Mouse (Mus musculus) midbrain, embryonic 16.5 days (tissue): ENCODE measurements around the gene Gm26965. TPM values are rescaled to one million over a fixed set of nuclear protein-coding genes. Genes with fewer than 3 reads are reported as not detected.

Experiments used
- ATAC-seq: fragments of 200-750 bp; cut with Nextera tagmentation; 2 replicates; pipeline ENCODE4 v1.8.0; 2017; ENCODE audit warnings: moderate TSS enrichment
- H3K27ac ChIP-seq: fragments of 300-500 bp; sonication (generic); 2 replicates; pipeline ENCODE4 v1.5.1; 2014; ENCODE audit warnings: mild to moderate bottlenecking, low read length, mixed read lengths
- H3K27me3 ChIP-seq: fragments of 300-500 bp; sonication (generic); 2 replicates; pipeline ENCODE4 v1.6.1; 2014; ENCODE audit warnings: low read depth, low read length, mixed read lengths; ENCODE audit not compliant: control insufficient read depth, insufficient read depth
- H3K36me3 ChIP-seq: fragments of 300-500 bp; sonication (generic); 2 replicates; pipeline ENCODE4 v1.6.1; 2014; ENCODE audit warnings: mild to moderate bottlenecking, low read length, moderate library complexity, mixed read lengths; ENCODE audit not compliant: control insufficient read depth, insufficient read depth
- H3K4me1 ChIP-seq: fragments of 300-500 bp; sonication (generic); 2 replicates; pipeline ENCODE4 v1.6.1; 2014; ENCODE audit warnings: mild to moderate bottlenecking, low read length, mixed read lengths; ENCODE audit not compliant: control insufficient read depth, insufficient read depth
- H3K4me2 ChIP-seq: fragments of 300-500 bp; sonication (generic); 2 replicates; pipeline ENCODE4 v1.6.1; 2014; ENCODE audit warnings: mild to moderate bottlenecking, low read length, mixed read lengths
- H3K4me3 ChIP-seq: fragments of 300-500 bp; sonication (generic); 2 replicates; pipeline ENCODE4 v1.5.1; 2014; ENCODE audit warnings: low read depth, mild to moderate bottlenecking, low read length, moderate library complexity, mixed read lengths
- H3K9ac ChIP-seq: fragments of 300-500 bp; sonication (generic); 2 replicates; pipeline ENCODE4 v1.6.1; 2014; ENCODE audit warnings: low read depth, low read length, mixed read lengths
- H3K9me3 ChIP-seq: fragments of 300-500 bp; sonication (generic); replicated peaks from 2 replicates; pipeline ENCODE4 v1.6.1; 2014; ENCODE audit warnings: mild to moderate bottlenecking, low read length, mixed read lengths; ENCODE audit not compliant: control insufficient read depth, poor library complexity, severe bottlenecking
- WGBS: fragments of 180-500 bp; shearing (Covaris S2); extraction: QIAGEN DNeasy Blood & Tissue Kit; methylation state at CpG from one replicate; pipeline ENCODE4 v1.1.7; 2014; 5-methylcytosine and 5-hydroxymethylcytosine counted together
- polyA plus RNA-seq: library from polyadenylated mRNA; unstranded; fragments of >200 nt; fragmentation: Nextera tagmentation; extraction: Ambion mirVana; gene quantifications from 2 replicates; pipeline ENCODE4 v1.2.1, GENCODE M21; 2015

Gm26965 gene
- 0.40 and 0.50 TPM in 2 replicates for polyA plus RNA-seq

DNA sequence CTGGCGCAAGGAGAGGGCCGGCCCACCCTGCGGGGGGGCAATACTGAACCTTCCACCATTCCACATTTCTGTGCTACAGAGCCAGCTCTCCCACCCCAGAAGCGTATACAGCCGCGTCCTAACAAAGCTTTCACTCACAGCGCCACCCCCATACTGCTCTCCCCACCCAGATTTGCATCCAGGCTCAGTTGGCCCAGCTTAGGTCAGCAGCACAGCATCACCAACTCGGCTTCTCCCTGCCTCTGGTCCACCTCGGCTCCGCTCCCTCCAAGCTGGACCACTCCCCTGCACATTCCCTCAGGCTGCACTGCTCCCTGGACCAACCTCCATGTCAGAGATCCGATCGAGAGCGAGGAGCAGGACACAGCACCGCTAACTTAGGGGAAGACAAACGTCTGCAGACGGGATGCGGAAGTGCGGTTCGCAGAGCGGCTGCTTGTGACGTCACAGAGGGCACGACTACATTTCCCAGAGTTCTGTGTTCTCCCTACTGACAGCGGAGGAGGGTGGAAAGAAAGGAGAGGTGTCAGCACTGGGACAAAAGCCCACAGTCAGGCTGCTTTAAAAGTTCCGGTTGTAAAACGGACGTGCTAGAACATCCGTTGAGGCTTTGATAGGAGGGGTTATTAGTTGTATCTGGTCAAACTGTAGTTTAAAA lies at the start of gene Gm26965, which contains the start of gene Zfp87:
Gene Gm26965 (minus strand): TSS at position 399 of the 658 bp plus-strand sequence.
Gene Zfp87 (minus strand): TSS at position 425 of the 658 bp plus-strand sequence.
- under 1% methylated on average over 27 of the region's 27 CpGs for WGBS
- Histone ChIP-seq H3K4me2 (peak within 1 kb of the TSS; percentile 88), H3K4me3 (peak within 1 kb of the TSS; percentile 76), H3K9me3 (no peaks in the 10 kb centered on the region), H3K27ac (peak within 1 kb of the TSS; percentile 61), H3K9ac (peak within 1 kb of the TSS; percentile 81), H3K4me1 (peaks cover 25% of the 10 kb centered on the region), H3K27me3 (no peaks in the 10 kb centered on the region), H3K36me3 (no peaks in the 10 kb centered on the region)
- peak; percentile 99 for ATAC-seq

DNA sequence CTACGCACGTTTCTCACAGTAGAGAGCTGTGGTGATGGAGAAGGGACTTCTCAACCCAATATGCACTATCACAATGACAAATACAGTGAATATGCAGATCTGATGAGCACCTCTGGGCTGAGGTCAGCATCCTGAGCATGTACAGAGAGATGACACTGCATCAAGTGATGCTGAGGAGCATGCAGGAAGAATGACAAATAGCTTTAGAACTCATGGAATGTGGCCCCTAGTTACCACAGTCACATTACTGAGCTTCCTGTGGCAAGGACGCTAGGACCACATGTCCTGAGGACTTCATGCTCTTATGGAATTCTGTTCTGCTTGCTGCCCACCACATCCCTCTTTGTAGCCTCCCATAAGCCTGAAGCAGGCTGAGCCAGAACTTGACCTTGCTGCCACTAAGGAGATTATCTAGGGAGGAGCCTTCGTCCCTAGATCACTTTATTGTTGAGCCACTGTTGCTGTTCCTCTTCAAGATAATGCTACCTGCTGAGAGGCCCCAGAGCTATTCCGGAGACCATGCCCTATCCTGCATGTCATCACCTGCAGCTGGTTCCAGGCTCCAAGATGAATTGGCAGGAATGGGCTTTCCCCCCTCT lies 46.7 kb upstream of the Gm26965 start:
- Histone ChIP-seq H3K4me3 (no peak overlapping the region), H3K4me1 (no peaks in the 10 kb centered on the region), H3K9ac (no peak overlapping the region), H3K9me3 (no peaks in the 10 kb centered on the region), H3K27ac (no peak overlapping the region), H3K4me2 (no peak overlapping the region), H3K36me3 (no peaks in the 10 kb centered on the region), H3K27me3 (no peaks in the 10 kb centered on the region)
- no peak for ATAC-seq
- 67% methylated on average over 5 of the region's 5 CpGs for WGBS

DNA sequence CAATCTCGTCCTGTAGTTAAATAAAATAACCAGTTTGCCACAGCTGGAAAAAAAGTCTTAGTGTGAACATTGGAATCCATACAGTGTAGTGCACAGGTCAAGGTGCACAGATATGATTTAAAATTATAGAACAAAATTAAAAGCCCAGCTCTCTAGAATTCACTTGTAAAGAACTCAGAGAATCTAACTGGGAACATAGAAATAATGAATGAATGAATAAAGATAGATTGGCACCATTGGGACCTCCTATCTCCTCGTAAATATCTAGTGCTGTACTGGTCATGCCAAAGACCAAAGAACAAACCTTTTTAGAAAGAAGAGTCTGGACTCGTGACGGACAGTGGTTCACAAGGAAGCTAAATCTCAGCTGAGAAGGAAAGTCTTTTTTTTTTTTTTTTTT lies 27.8 kb upstream of the Gm26965 start, which contains the start of gene Zfp748:
Gene Zfp748 (minus strand): TSS at position 101 of the 400 bp plus-strand sequence.
- H3K36me3 ChIP-seq: no peaks in the 10 kb centered on the region
- peak within 1 kb of the TSS; percentile 67 for H3K4me3 ChIP-seq
- 77% methylated on average over 4 of the region's 4 CpGs for WGBS
- no peaks in the 10 kb centered on the region for H3K27me3 ChIP-seq
- H3K4me1 ChIP-seq: peaks cover 24% of the 10 kb centered on the region
- peak within 1 kb of the TSS; percentile 79 for H3K4me2 ChIP-seq
- peak within 1 kb of the TSS; percentile 82 for H3K9ac ChIP-seq
- no peaks in the 10 kb centered on the region for H3K9me3 ChIP-seq
- ATAC-seq: no peak
- H3K27ac ChIP-seq: peak within 1 kb of the TSS; percentile 69

DNA sequence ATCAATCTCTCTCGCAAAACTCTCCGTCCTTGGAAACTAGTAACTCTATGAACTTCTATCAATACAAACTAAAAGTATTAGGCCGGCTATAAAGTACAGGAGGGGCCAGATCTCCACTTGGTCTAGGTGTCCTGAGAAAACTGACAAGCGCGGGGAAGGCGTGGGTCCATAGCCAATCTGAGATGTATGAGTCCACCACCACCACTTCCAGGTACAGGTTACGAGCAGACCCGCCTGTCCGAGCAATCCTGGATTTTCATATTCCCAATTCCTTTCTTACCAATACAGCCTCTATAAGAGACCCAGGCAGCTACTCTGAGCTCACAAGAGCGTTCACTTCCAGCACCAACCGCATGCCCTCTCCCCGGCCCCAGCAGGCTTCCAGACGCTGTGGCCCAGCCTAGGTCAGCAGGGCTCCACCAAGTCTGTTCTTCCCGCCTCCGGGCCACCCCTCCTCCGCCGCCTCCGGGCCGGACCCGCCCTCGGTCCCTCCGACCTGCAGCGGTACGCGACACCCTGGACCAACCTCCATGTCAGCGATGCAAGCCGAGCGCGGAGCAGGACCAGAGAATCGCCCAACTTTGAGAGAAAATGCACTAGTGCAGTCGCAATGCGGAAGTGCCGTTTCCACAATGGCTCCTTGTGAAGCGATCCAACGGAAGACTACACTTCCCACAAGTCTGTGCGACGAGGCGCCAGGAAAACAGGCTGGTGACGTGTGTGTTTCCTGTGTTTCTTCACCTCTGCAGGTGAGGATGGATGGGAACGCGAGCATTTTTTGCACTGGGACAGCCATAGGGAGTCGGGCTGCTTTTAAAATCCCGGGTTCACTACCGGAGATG lies 26.8 kb upstream of the Gm26965 start:
- Histone ChIP-seq H3K9ac (peak overlapping the region; percentile 82), H3K9me3 (no peaks in the 10 kb centered on the region), H3K27me3 (no peaks in the 10 kb centered on the region), H3K4me3 (peak overlapping the region; percentile 67), H3K4me2 (peak overlapping the region; percentile 79), H3K27ac (peak overlapping the region; percentile 69), H3K36me3 (no peaks in the 10 kb centered on the region), H3K4me1 (peaks cover 24% of the 10 kb centered on the region)
- ATAC-seq: peak; percentile 99
- under 1% methylated on average over 44 of the region's 44 CpGs for WGBS

DNA sequence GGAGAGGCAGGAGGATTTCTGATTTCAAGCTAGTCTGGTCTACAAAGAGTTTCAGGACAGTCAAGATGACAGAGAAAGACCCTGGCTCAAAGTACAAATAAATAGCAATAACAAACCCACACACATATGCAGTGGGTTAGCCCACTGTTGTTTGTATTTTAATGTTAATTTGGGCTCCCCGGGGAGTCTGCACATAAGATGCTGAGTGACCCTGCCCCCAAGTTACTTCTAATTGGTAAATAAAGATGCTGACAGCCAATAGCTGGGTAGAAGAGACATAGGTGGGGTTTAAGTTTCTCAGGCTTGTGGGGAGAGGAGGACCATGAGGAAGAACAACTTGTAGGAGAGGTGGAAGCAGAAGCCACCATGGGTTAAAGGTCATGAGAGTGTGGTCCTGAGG lies 20.0 kb upstream of the Gm26965 start:
- 81% methylated on average over 1 of the region's 1 CpGs for WGBS
- Histone ChIP-seq H3K27ac (no peak overlapping the region), H3K4me3 (no peak overlapping the region), H3K27me3 (no peaks in the 10 kb centered on the region), H3K9ac (no peak overlapping the region), H3K4me1 (peaks cover 5% of the 10 kb centered on the region; the same call in 1 of the 2 replicates), H3K4me2 (no peak overlapping the region), H3K36me3 (peaks cover 25% of the 10 kb centered on the region), H3K9me3 (no peaks in the 10 kb centered on the region)
- ATAC-seq: no peak

DNA sequence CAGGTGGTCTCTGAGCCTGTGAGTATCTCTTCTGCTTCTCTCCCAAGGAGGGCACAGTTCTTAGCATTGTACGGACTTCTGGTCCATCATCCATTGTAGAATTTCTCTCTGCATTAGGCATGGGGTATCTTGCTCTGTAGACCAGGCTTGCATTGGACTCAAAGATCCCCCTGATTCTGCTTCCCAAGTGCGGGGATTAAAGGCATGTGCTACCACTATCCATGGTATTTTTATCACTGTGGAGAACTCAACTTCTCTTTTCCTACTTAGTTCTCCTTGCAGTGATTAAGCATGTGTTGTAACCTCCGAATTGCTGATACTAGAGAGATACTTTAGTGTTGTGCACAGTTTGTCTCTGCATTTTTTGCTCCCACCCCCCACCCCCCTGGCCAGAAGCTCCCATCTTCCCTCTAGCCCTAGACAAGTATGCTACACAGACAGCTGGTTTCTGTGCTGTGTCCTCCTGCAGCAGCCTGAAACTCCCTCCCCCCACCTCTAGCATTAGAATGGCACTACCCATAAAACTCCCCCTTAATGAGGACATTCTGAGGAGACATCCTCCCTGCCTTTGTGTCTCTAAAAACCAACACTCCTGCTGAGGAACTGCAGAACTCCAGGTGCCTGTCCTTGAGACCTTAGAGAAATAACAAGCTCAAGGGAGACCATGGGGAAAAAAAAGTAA lies 1.2 kb upstream of the Gm26965 start:
- Histone ChIP-seq H3K9ac (no peak overlapping the region), H3K27ac (no peak overlapping the region), H3K9me3 (no peaks in the 10 kb centered on the region), H3K4me3 (no peak overlapping the region), H3K4me2 (no peak overlapping the region), H3K27me3 (no peaks in the 10 kb centered on the region), H3K36me3 (no peaks in the 10 kb centered on the region), H3K4me1 (peaks cover 25% of the 10 kb centered on the region)
- no peak for ATAC-seq
- WGBS: 77% methylated on average over 3 of the region's 3 CpGs

DNA sequence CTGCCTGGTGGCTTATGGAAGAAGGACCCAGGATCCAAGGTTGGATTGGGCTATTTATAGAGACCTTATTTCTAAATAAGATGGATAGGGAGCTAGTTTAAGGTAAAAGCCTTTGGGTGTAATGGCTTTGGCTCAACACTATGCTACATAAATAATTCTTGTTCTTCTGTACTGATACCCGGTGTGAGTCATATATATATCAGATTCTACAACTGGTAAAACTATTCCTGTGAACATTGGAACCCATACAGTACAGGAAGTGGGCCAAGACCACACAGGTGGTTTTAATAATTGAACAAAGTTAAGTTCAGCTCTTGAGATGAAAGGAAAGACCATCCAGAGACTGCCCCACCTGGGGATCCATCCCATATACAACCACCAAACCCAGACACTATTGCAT lies 25.0 kb downstream of the Gm26965 start:
- H3K9me3 ChIP-seq: no peaks in the 10 kb centered on the region
- no peak overlapping the region for H3K9ac ChIP-seq
- H3K4me1 ChIP-seq: peaks cover 8% of the 10 kb centered on the region
- peak overlapping the region; percentile 84; the same call in 1 of the 2 replicates for H3K4me2 ChIP-seq
- peak; percentile 40 for ATAC-seq
- no peak overlapping the region; the same call in 1 of the 2 replicates for H3K4me3 ChIP-seq
- no peaks in the 10 kb centered on the region for H3K36me3 ChIP-seq
- H3K27ac ChIP-seq: no peak overlapping the region
- no peaks in the 10 kb centered on the region for H3K27me3 ChIP-seq
- 79% methylated on average over 1 of the region's 1 CpGs for WGBS

DNA sequence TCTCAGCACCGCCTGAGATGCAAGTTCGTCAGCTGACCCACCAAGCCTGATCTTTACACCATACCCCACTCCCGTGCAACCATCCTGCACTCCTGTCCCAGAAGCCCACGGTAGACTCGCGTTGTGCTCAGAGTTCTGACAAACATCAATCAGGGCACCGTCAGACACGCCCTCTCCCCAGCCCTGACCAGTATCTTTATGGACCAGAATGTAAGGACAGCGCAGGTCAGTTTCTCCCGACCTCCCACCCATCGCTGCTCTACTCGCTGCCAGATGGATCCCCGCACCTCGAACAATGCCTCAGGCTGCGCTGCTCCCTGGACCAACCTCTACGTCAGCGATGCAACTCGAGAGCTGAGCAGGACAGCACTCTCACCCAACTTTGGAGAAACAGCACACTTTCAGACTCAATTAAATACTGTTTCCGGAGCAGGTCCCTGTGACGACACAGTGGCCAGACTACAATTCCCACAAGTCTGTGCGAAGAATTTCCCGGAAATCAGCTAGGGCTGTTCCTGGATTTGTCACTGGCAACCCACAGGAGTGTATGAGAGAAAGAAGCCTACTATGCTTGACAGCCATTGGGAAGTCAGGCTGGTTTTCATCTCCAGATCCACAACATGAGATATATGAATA lies 25.7 kb downstream of the Gm26965 start, which contains the start of gene Zfp58:
Gene Zfp58 (minus strand): TSS at position 472 of the 636 bp plus-strand sequence.
- no peaks in the 10 kb centered on the region for H3K27me3 ChIP-seq
- peak within 1 kb of the TSS; percentile 84 for H3K4me2 ChIP-seq
- H3K36me3 ChIP-seq: peaks cover 2% of the 10 kb centered on the region; the same call in 1 of the 2 replicates
- 0 out of 2 replicates have a peak within 1 kb of the TSS, but pooled peaks have one; percentile 29 for H3K27ac ChIP-seq
- ATAC-seq: peak; percentile 97
- no peaks in the 10 kb centered on the region for H3K9me3 ChIP-seq
- peaks cover 8% of the 10 kb centered on the region for H3K4me1 ChIP-seq
- H3K4me3 ChIP-seq: peak within 1 kb of the TSS; percentile 60
- H3K9ac ChIP-seq: peak within 1 kb of the TSS; percentile 74
- WGBS: 0% methylated on average over 22 of the region's 22 CpGs
